Mouse (Mus musculus) midbrain, postnatal 0 days (tissue): ENCODE results near the gene 4930563M21Rik. TPM values are rescaled to one million over a fixed set of nuclear protein-coding genes. Genes with fewer than 3 reads are reported as not detected.

Experiments used
- ATAC-seq: fragments of 200-750 bp; cut with Nextera tagmentation; 2 replicates; pipeline ENCODE4 v1.8.0; 2017; ENCODE audit warnings: moderate number of reproducible peaks, mild to moderate bottlenecking, moderate TSS enrichment, moderate library complexity; ENCODE audit not compliant: low FRiP score
- DNase-seq: peaks from one replicate; pipeline ENCODE4 v3.0.0-alpha.2; 2015; ENCODE audit warnings: low spot score
- H3K27ac ChIP-seq: fragments of 300-500 bp; sonication (generic); 2 replicates; pipeline ENCODE4 v1.5.1; 2014; ENCODE audit warnings: low read depth, mild to moderate bottlenecking, low read length, mixed read lengths
- H3K27me3 ChIP-seq: fragments of 300-500 bp; sonication (generic); 2 replicates; pipeline ENCODE4 v1.6.1; 2014; ENCODE audit warnings: low read length, control low read depth, mixed read lengths; ENCODE audit not compliant: insufficient read depth
- H3K36me3 ChIP-seq: fragments of 300-500 bp; sonication (generic); 2 replicates; pipeline ENCODE4 v1.6.1; 2014; ENCODE audit warnings: low read length, control low read depth, mixed read lengths; ENCODE audit not compliant: insufficient read depth
- H3K4me1 ChIP-seq: fragments of 300-500 bp; sonication (generic); 2 replicates; pipeline ENCODE4 v1.6.1; 2014; ENCODE audit warnings: mild to moderate bottlenecking, control low read depth, antibody characterized with exemption, low read length, mixed read lengths; ENCODE audit not compliant: insufficient read depth
- H3K4me2 ChIP-seq: fragments of 300-500 bp; sonication (generic); 2 replicates; pipeline ENCODE4 v1.6.1; 2014; ENCODE audit warnings: low read depth, mild to moderate bottlenecking, low read length, mixed read lengths; ENCODE audit not compliant: poor library complexity, severe bottlenecking
- H3K4me3 ChIP-seq: fragments of 300-500 bp; sonication (generic); 2 replicates; pipeline ENCODE4 v1.5.1; 2014; ENCODE audit warnings: low read depth, mild to moderate bottlenecking, low read length, moderate library complexity
- H3K9ac ChIP-seq: fragments of 300-500 bp; sonication (generic); replicated peaks from 2 replicates; pipeline ENCODE4 v1.6.1; 2014; ENCODE audit warnings: mild to moderate bottlenecking, low read length, moderate library complexity, mixed read lengths; ENCODE audit not compliant: poor library complexity, severe bottlenecking
- H3K9me3 ChIP-seq: fragments of 300-500 bp; sonication (generic); 2 replicates; pipeline ENCODE4 v1.6.1; 2016; ENCODE audit warnings: low read length, control low read depth
- CTCF ChIP-seq: IDR thresholded peaks from 2 replicates; pipeline ENCODE4 v1.5.1; 2016; ENCODE audit warnings: antibody characterized with exemption, mild to moderate bottlenecking
- WGBS: fragments of 180-500 bp; shearing (Covaris S2); extraction: QIAGEN DNeasy Blood & Tissue Kit; methylation state at CpG from one replicate; pipeline ENCODE4 v1.1.7; 2014; 5-methylcytosine and 5-hydroxymethylcytosine counted together
- polyA plus RNA-seq: library from polyadenylated mRNA; unstranded; fragments of >200 nt; fragmentation: Nextera tagmentation; extraction: Ambion mirVana; gene quantifications from 2 replicates; pipeline ENCODE4 v1.2.1, GENCODE M21; 2015
- total RNA-seq: library from RNA; depleted of rRNA; stranded (reverse); fragments of >200 nt; gene quantifications from 2 replicates; pipeline ENCODE4 v1.2.3, GENCODE M21; 2014; rRNA removed

Gene 4930563M21Rik
- total and polyA plus RNA-seq, 2 experiments from 2014 or later: not detected

DNA sequence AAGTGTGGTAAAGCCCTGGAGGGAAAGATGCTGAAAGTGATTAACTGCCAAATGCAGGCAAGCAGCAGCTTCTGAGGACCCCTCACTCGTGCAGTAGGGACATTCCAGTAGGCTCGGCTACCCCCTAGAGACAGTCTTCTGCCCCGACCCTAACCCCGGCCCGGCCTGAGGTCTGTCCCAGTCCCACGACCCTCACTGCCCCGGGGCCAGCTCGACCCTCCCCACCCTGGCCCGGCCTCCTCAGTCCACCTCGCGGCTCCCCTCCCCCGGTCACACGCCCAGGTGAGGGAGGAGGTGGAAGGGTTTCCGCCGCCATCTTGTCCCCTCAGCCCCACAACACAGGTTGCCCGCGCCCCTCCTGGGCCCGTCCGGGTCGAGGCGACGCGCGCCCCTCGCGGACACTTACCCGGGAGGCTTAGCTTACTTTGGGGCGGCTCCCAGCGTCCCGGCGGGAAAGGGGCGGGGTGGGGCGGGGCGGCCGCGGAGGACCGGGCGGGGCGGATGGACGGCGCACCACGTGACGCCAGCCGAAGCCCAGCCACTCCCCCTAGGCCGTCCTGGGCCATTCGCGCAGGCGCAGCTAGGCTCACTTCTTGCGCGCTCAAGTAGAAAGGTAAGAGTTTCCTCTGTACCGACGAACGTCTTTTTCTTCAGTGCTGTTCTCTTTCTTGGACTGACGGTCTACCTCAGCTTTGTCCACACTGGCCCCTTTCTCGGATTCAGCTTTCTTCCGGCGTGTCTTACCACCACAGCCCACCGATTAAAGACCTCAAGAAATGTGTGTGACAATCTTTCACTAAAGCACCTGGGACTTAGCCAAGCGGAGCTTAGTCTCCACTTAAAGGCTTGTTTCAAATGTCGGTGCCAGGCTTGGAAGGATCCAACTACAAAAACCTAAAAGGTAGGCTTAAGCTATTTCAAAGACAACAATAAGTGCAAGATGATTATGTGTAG is 72.4 kb downstream of the 4930563M21Rik start, which contains the start of gene Scaper:
Gene Scaper (minus strand): TSS at position 456 of the 954 bp plus-strand sequence.
- peak; percentile 52 for TF ChIP-seq CTCF
- DNase-seq (peak; percentile 93), ATAC-seq (peak; percentile 97)
- Histone ChIP-seq H3K4me2 (peak within 1 kb of the TSS; percentile 71), H3K9ac (peak within 1 kb of the TSS; percentile 93), H3K27me3 (no peaks in the 10 kb centered on the region), H3K9me3 (no peaks in the 10 kb centered on the region), H3K4me1 (no peaks in the 10 kb centered on the region), H3K4me3 (peak within 1 kb of the TSS; percentile 87), H3K36me3 (no peaks in the 10 kb centered on the region), H3K27ac (peak within 1 kb of the TSS; percentile 95)
- WGBS: under 1% methylated on average over 58 of the region's 60 CpGs

DNA sequence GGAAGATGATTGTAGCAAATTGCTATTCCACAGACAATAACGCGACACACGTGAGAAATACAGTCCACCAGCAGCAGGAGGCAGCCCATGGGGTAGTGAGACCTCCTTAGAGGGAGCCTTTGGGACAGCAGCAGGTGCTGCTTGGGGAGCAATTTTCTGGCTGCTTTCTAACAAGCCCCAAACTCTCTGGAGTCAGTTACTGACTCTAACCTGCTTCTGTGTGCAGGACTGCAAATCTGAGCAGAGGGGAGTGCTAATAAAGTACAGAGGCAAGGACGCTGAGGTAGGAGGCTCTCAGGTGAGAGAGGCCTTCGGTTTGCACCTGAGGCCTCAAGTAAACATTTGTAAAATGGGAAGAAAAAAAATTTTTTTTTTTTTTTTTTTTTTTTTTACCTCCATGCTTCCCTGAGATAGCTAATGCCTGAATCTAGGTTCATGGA is 73.1 kb downstream of the 4930563M21Rik start:
- Histone ChIP-seq H3K27me3 (no peaks in the 10 kb centered on the region), H3K4me2 (peak overlapping the region; percentile 71), H3K27ac (peak overlapping the region; percentile 95), H3K4me3 (peak overlapping the region; percentile 87), H3K9me3 (no peaks in the 10 kb centered on the region), H3K4me1 (no peaks in the 10 kb centered on the region), H3K36me3 (no peaks in the 10 kb centered on the region), H3K9ac (peak overlapping the region; percentile 93)
- peak; percentile 28; the same call in 1 of the 2 replicates for ATAC-seq
- WGBS: 15% methylated on average over 5 of the region's 5 CpGs
- DNase-seq: peak; percentile 43
- peak; percentile 33; the same call in 1 of the 2 replicates for TF ChIP-seq CTCF

DNA sequence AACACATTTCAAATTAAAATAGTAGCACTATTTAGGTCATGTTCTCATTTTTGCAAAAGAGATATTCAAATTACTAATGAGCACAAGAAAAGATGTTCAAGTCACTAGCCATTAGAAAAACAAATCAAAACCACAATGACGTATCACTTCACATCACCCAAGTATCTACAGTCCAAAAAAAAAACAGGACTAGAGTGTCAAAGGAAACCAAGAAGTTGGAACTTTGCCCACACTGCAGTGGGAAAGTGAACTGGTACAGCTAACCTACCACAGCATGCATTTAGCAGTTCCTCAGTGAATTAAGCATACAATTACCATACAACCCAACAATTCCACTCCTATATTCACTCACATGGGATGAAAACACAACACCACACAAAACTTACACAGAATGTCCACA is 77.9 kb downstream of the 4930563M21Rik start:
- H3K4me3 ChIP-seq: no peak overlapping the region
- H3K36me3 ChIP-seq: no peaks in the 10 kb centered on the region
- H3K4me1 ChIP-seq: no peaks in the 10 kb centered on the region
- H3K27me3 ChIP-seq: no peaks in the 10 kb centered on the region
- H3K9ac ChIP-seq: no peak overlapping the region
- H3K9me3 ChIP-seq: no peaks in the 10 kb centered on the region
- H3K27ac ChIP-seq: no peak overlapping the region
- WGBS: 82% methylated on average over 1 of the region's 1 CpGs
- DNase-seq (no peak), ATAC-seq (no peak)
- no peak for TF ChIP-seq CTCF
- H3K4me2 ChIP-seq: no peak overlapping the region

DNA sequence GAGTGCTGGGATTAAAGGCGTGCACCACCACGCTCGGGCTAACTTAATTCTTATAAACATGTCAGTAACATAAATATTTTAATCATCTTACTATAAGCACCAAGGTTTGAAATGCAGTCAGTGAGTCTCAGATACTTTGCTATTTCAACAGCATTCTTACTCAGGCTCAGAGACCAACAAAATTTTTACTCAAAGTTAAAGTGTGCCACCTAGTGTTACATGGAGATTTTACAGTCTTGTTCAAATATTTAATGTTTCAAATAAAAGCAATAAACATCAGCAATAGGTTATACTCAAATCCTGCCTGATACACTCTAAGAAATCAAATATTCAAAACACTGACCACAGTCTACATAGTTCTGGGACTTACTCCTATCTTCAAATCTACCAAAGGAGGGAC is 91.8 kb downstream of the 4930563M21Rik start:
- H3K9ac ChIP-seq: no peak overlapping the region
- peak; percentile 74 for TF ChIP-seq CTCF
- ATAC-seq: no peak
- H3K4me1 ChIP-seq: no peaks in the 10 kb centered on the region
- no peak overlapping the region for H3K27ac ChIP-seq
- 0 out of 2 replicates have a peak, but pooled peaks cover 3% of the 10 kb centered on the region for H3K36me3 ChIP-seq
- no peak overlapping the region for H3K4me2 ChIP-seq
- H3K27me3 ChIP-seq: no peaks in the 10 kb centered on the region
- no peak overlapping the region for H3K4me3 ChIP-seq
- 73% methylated on average over 3 of the region's 3 CpGs for WGBS
- peak; percentile 71 for DNase-seq
- H3K9me3 ChIP-seq: no peaks in the 10 kb centered on the region

DNA sequence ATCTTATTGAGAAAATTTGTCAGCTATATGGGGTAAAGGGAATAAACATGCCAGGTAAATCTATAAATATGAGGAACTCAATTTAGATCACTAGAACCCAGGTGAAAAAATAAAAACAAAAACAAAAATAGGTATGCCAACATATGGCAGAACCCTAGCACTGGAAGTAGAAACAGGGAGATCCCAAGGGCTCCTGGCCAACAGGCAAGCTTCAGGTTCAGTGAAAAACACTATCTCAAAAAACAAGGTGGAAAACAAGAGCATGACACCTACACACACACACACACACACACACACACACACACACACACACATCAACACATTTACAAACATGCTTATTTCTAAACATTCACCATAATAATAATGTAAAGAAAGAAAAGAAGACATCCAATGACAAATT is 93.6 kb downstream of the 4930563M21Rik start:
- Histone ChIP-seq H3K27me3 (no peaks in the 10 kb centered on the region), H3K9ac (no peak overlapping the region), H3K36me3 (peaks cover 7% of the 10 kb centered on the region; the same call in 1 of the 2 replicates), H3K4me1 (no peaks in the 10 kb centered on the region), H3K27ac (no peak overlapping the region), H3K4me2 (no peak overlapping the region), H3K9me3 (no peaks in the 10 kb centered on the region), H3K4me3 (no peak overlapping the region)
- DNase-seq (no peak), ATAC-seq (no peak)
- no peak for TF ChIP-seq CTCF

Other genes with a start within 250 kb of the 4930563M21Rik start
- gene Scaper, start 72.4 kb downstream of the 4930563M21Rik start, total RNA-seq: 40.5 and 45.4 TPM in 2 replicates
- 33.6 and 36.8 TPM in 2 replicates for gene Scaper, start 72.4 kb downstream of the 4930563M21Rik start, polyA plus RNA-seq
- 110 and 153 TPM in 2 replicates for gene Rcn2, start 31.3 kb upstream of the 4930563M21Rik start, total RNA-seq
- 295 and 300 TPM in 2 replicates for gene Rcn2, start 31.3 kb upstream of the 4930563M21Rik start, polyA plus RNA-seq
- gene Pstpip1, start 79.4 kb upstream of the 4930563M21Rik start, total RNA-seq: 0.44 and 1.7 TPM in 2 replicates
- 0.70 and 0.75 TPM in 2 replicates for gene Pstpip1, start 79.4 kb upstream of the 4930563M21Rik start, polyA plus RNA-seq
- 452 and 511 TPM in 2 replicates for gene Tspan3, start 154.9 kb upstream of the 4930563M21Rik start, total RNA-seq
- 674 and 710 TPM in 2 replicates for gene Tspan3, start 154.9 kb upstream of the 4930563M21Rik start, polyA plus RNA-seq